Comparison of ENCODE assay signal across 8 mouse cellular contexts in genomic region chr10:7469716-7470414, GRCm38 (mm10). TPM values are rescaled to one million over a fixed set of nuclear protein-coding genes. Genes with fewer than 3 reads are reported as not detected.
DNase-seq lines count a peak whose midpoint lies in the region; ATAC-seq and TF ChIP-seq lines count a peak whose summit lies in the region.
"Not testable (repeated sequence)": the region's sequence is repeated elsewhere in the genome, so short reads cannot be mapped to it uniquely, and the experiment has no call there.

No protein-coding gene starts in this region.

- H3K9me3 ChIP-seq in intestine, postnatal 0 days (ENCODE audit: control insufficient read depth): not testable (repeated sequence)

- peak overlapping the region; percentile 23 for H3K4me3 ChIP-seq in intestine, postnatal 0 days (ENCODE audit: low read depth, low read length)

- not testable (repeated sequence) for H3K27me3 ChIP-seq in intestine, postnatal 0 days (replicated peaks; ENCODE audit: control insufficient read depth, insufficient read depth, low read length)

- not testable (repeated sequence) for H3K27ac ChIP-seq in intestine, postnatal 0 days (ENCODE audit: low read depth, low read length)

- TF ChIP-seq CTCF in intestine, postnatal 0 days (IDR thresholded peaks at IDR 0.05; ENCODE audit: low read depth): peak; percentile 75

- 0% methylated on average over 7 of the region's 7 CpGs for WGBS in intestine, postnatal 0 days

- DNase-seq in ZHBTc4 (ENCODE audit: low read depth, low spot score): peak; percentile 55
- DNase-seq in embryo, embryonic 11 days: peak; percentile 21
- DNase-seq in heart, adult 11 months: peak; percentile 91
- DNase-seq in left cerebral cortex, postnatal 10 days (ENCODE audit: extremely low spot score in 1 of 2, low spot score in 2 of 2): peak; percentile 50 to 57
- peak; percentile 45 to 72 for DNase-seq in lung, postnatal 4 days
- peak; percentile 78 to 79 for DNase-seq in right cerebral cortex, adult 2 months (ENCODE audit: low spot score in 2 of 2)
- DNase-seq in urinary bladder, postnatal 14 days (ENCODE audit: low spot score): peak; percentile 60

- not testable (repeated sequence) for ATAC-seq in intestine, postnatal 0 days

- peak overlapping the region; percentile 64 for H3K4me2 ChIP-seq in intestine, postnatal 0 days (replicated peaks; ENCODE audit: low read depth)

- H3K9ac ChIP-seq in intestine, postnatal 0 days (ENCODE audit: low read depth, low read length): not testable (repeated sequence)

- H3K4me1 ChIP-seq in intestine, postnatal 0 days (replicated peaks; ENCODE audit: control insufficient read depth, insufficient read depth, low read length): not testable (repeated sequence)

- intact Hi-C loops in left cerebral cortex, postnatal 10 days (cut with DNase I): loop anchor here (5.0 kb wide), 1 partner anchor 132 kb away; no protein-coding TSS in a partner anchor

- not testable (repeated sequence) for H3K36me3 ChIP-seq in intestine, postnatal 0 days (ENCODE audit: control insufficient read depth, insufficient read depth)

RNA-seq across cellular contexts. Expression of gene Ulbp1, which starts 3.6 kb away (rescaled TPM):
- 1.6 and 1.9 TPM in 2 replicates for polyA plus RNA-seq in intestine, postnatal 0 days (2015; fragmentation: Nextera tagmentation; extraction: Ambion mirVana)
- total RNA-seq in left cerebral cortex, postnatal 10 days (2021): 1 to 10 TPM in 1 of 2 experiments, under 1 TPM in 1; 0.99 to 1.3 TPM

Comparison
In these comparisons a context has a peak if more than half of its experiments do, and no peak if none do; other contexts are left out.
1. DNase-seq: peak in every context shown above with its lines; median percentile 91 in heart, adult 11 months; 78 in right cerebral cortex, adult 2 months; 60 in urinary bladder, postnatal 14 days; 58 in lung, postnatal 4 days; 55 in ZHBTc4; 54 in left cerebral cortex, postnatal 10 days; 21 in embryo, embryonic 11 days.